Mouse (Mus musculus) intestine, embryonic 15.5 days (tissue): ENCODE data around the gene Pbld2. TPM values are rescaled to one million over a fixed set of nuclear protein-coding genes. Genes with fewer than 3 reads are reported as not detected.

ENCODE experiments used
- ATAC-seq: fragments of 200-750 bp; cut with Nextera tagmentation; 2 replicates; pipeline ENCODE4 v1.8.0; 2017; ENCODE audit warnings: moderate TSS enrichment, moderate library complexity
- H3K27ac ChIP-seq: fragments of 300-500 bp; sonication (generic); 2 replicates; pipeline ENCODE4 v1.5.1; 2015; ENCODE audit warnings: mild to moderate bottlenecking, inconsistent platforms
- H3K27me3 ChIP-seq: fragments of 300-500 bp; sonication (generic); replicated peaks from 2 replicates; pipeline ENCODE4 v1.6.1; 2015; ENCODE audit warnings: inconsistent platforms
- H3K36me3 ChIP-seq: fragments of 300-500 bp; sonication (generic); 2 replicates; pipeline ENCODE4 v1.6.1; 2015; ENCODE audit warnings: inconsistent platforms
- H3K4me1 ChIP-seq: fragments of 300-500 bp; sonication (generic); replicated peaks from 2 replicates; pipeline ENCODE4 v1.6.1; 2015; ENCODE audit warnings: inconsistent platforms
- H3K4me2 ChIP-seq: fragments of 300-500 bp; sonication (generic); replicated peaks from 2 replicates; pipeline ENCODE4 v1.6.1; 2015; ENCODE audit warnings: mild to moderate bottlenecking, inconsistent platforms
- H3K4me3 ChIP-seq: fragments of 300-500 bp; sonication (generic); replicated peaks from 2 replicates; pipeline ENCODE4 v1.5.1; 2015; ENCODE audit warnings: inconsistent platforms
- H3K9ac ChIP-seq: fragments of 300-500 bp; sonication (generic); 2 replicates; pipeline ENCODE4 v1.6.1; 2015; ENCODE audit warnings: inconsistent platforms
- H3K9me3 ChIP-seq: fragments of 300-500 bp; sonication (generic); 2 replicates; pipeline ENCODE4 v1.6.1; 2016; ENCODE audit warnings: inconsistent platforms
- WGBS: fragments of 180-500 bp; shearing (Covaris S2); methylation state at CpG from one replicate; pipeline ENCODE4 v1.1.7; 2015; 5-methylcytosine and 5-hydroxymethylcytosine counted together
- polyA plus RNA-seq: library from polyadenylated mRNA; unstranded; fragments of >200 nt; fragmentation: Nextera tagmentation; extraction: Ambion mirVana; gene quantifications from 2 replicates; pipeline ENCODE4 v1.2.1, GENCODE M21; 2015

The Pbld2 gene
- polyA plus RNA-seq, 1 experiment from 2014 or later, result 5.7 TPM

DNA sequence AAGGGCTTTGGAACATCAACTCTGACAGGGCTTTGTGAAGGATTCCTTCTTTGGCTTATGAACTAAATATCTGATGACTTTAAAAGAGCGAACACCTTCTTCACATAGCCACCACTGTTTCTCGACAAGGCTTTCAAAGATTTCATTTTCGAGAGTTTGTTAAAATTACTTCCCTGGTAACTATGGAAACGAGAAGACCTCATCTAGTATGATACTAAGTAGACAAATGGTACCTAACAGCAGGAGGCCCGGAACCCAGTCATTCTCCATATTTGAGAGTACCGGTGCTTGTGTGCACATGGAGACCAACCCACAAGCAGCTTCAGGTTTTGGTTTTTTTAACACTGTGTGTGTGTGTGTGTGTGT is 2.7 kb downstream of the Pbld2 start:
- Histone ChIP-seq H3K9me3 (no peaks in the 10 kb centered on the region), H3K4me2 (no peak overlapping the region), H3K4me1 (peaks cover 9% of the 10 kb centered on the region; the same call in 1 of the 2 replicates), H3K27ac (no peak overlapping the region), H3K4me3 (no peak overlapping the region), H3K9ac (no peak overlapping the region), H3K27me3 (no peaks in the 10 kb centered on the region), H3K36me3 (no peaks in the 10 kb centered on the region)
- 87% methylated on average over 6 of the region's 6 CpGs for WGBS
- ATAC-seq, result no peak

DNA sequence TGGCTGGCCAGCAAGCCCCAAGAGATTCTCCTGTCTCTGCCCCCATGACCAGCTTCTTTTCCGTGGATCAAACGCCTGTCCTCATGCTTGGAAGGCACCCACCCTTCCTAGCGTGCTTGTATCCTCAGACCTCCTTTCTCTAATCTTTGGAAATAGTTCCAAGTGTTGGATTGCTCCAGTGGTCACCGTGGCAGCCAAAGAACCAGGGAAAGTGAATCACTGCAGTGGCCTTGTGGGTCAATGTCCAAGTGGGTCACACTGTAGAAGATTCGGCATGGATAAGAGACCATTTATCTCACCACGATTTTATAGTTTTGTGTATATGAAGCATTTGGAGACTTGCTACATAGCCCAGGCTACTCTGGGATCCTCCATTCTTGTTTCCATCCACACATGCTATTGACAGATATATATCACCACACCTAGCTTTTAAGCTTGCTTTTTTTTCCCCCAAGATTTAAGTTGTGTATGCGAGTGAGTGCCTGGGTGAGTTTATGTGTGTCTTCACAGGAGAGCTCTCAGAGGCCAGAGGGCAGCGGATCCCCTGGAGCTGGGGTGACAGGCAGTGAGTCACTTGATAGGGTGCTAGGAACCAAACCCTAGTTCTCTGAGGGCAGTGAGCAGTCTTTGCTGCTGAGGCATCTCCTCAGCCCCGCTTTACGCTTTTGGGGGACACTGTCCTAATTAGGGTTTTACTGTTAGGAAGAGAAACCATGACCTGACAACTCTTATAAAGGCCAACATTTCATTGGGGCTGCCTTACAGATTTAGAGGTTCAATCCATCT is 3.5 kb downstream of the Pbld2 start:
- no peak overlapping the region for H3K27ac ChIP-seq
- ATAC-seq, result no peak
- WGBS, result 90% methylated on average over 10 of the region's 10 CpGs
- H3K36me3 ChIP-seq, result no peaks in the 10 kb centered on the region
- H3K4me1 ChIP-seq, result peaks cover 6% of the 10 kb centered on the region; the same call in 1 of the 2 replicates
- H3K27me3 ChIP-seq, result no peaks in the 10 kb centered on the region
- no peaks in the 10 kb centered on the region for H3K9me3 ChIP-seq
- H3K9ac ChIP-seq, result no peak overlapping the region
- H3K4me3 ChIP-seq, result no peak overlapping the region
- H3K4me2 ChIP-seq, result no peak overlapping the region

DNA sequence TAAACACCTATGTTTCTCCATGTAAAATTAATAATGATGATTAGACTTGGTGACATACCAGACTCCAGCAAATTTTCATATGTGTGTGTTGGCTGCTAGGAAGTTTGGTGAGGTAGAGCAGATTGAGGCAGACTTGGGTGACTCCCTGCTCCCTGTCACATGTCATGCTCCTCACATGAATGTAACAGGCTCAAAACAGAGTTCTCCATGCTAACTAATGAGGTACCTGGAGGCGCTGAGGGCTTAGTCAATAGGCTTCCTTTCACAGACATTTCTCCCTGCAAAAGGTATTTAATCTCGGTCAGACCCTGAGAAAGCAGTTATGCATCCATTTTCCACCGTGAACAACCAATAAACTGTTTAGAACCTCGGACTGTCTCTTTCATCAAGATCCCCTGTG is 4.3 kb downstream of the Pbld2 start:
- no peak overlapping the region for H3K4me3 ChIP-seq
- no peaks in the 10 kb centered on the region for H3K9me3 ChIP-seq
- no peaks in the 10 kb centered on the region for H3K27me3 ChIP-seq
- H3K36me3 ChIP-seq, result no peaks in the 10 kb centered on the region
- H3K9ac ChIP-seq, result no peak overlapping the region
- WGBS, result 85% methylated on average over 4 of the region's 4 CpGs
- peaks cover 6% of the 10 kb centered on the region; the same call in 1 of the 2 replicates for H3K4me1 ChIP-seq
- no peak overlapping the region for H3K27ac ChIP-seq
- H3K4me2 ChIP-seq, result no peak overlapping the region
- ATAC-seq, result no peak

DNA sequence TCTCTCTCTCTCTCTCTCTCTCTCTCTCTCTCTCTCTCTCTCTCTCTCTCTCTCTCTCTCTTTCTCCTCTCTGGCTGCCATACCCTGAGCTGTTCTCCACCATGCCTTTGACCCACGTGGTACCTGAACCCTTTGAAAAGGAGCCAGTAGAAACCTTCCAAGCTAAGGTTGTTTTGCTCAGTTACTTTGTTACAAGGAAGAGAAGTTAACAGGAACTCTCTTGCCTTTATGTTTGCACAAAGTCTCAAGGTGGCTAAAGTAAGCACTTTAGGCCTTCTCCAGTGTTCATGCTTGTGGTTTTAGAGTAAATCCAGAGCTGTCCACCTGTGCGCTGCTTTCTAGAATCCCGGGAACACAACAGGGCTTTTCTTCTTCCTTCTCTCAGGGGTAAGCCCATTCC is 8.2 kb downstream of the Pbld2 start:
- Histone ChIP-seq H3K9ac (no peak overlapping the region), H3K27me3 (no peaks in the 10 kb centered on the region), H3K9me3 (no peaks in the 10 kb centered on the region), H3K27ac (no peak overlapping the region), H3K4me2 (no peak overlapping the region), H3K4me1 (no peaks in the 10 kb centered on the region), H3K36me3 (no peaks in the 10 kb centered on the region), H3K4me3 (no peak overlapping the region)
- ATAC-seq, result no peak
- WGBS, result 84% methylated on average over 3 of the region's 3 CpGs

DNA sequence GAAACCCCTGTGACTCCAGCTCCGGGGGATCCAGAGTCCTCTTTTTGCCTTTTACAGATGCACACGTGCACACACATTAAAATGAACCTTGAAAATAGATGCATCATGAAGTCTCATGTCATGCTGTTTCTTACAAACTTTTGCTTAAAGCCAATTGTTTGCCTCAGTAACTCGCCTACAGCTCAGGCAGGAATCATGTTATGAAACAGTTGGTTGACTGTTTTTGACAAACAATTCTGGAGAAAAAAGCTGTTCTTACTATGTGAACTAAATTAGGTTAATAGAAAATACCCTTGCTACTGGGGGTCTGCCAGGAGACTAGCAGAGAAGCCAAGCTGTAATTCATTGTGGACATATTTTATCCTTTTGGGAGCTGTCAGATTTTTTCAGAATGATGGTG is 8.8 kb downstream of the Pbld2 start:
- no peak for ATAC-seq
- no peak overlapping the region for H3K27ac ChIP-seq
- no peak overlapping the region for H3K9ac ChIP-seq
- H3K9me3 ChIP-seq, result no peaks in the 10 kb centered on the region
- 73% methylated on average over 3 of the region's 3 CpGs for WGBS
- H3K4me1 ChIP-seq, result no peaks in the 10 kb centered on the region
- H3K4me3 ChIP-seq, result no peak overlapping the region
- H3K36me3 ChIP-seq, result no peaks in the 10 kb centered on the region
- no peaks in the 10 kb centered on the region for H3K27me3 ChIP-seq
- H3K4me2 ChIP-seq, result no peak overlapping the region

DNA sequence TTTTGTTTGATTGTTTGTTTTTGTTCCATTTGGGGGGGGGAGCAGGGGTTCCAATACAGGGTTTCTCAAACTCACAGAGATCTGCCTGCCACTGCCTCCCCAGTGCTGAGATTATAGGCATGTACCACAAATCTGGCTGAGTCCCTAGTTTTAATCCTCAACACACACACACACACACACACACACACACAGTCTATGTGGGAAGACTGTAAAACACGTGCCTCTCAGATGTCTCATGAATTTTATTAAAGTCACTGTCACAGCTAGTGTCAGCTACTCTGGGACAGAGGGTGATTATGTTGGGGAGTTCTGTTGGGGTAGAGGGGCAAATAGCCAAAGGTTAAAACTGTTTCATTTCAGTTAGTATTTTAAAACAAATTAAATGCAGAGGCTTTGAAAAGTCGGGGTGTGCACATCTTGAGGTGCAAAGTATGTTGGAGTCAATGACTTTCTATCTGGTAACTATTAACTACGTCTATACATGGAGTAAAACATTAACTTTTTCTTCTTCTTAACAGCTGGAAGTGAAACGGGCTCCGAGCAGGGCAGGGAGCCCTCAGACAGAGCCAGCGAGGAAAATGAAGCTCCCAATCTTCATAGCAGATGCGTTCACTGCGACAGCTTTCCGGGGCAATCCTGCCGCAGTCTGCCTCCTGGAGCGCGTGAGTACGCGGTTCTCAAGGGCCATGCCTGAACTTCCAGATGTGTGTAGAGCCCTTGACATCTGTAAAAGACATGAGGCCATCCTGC is 14.6 kb downstream of the Pbld2 start:
- Histone ChIP-seq H3K27me3 (no peaks in the 10 kb centered on the region), H3K9ac (no peak overlapping the region), H3K4me2 (peak overlapping the region; percentile 39), H3K4me3 (0 out of 2 replicates have a peak overlapping the region, but pooled peaks have one; percentile 10), H3K27ac (peak overlapping the region; percentile 55), H3K9me3 (no peaks in the 10 kb centered on the region), H3K4me1 (no peaks in the 10 kb centered on the region), H3K36me3 (no peaks in the 10 kb centered on the region)
- peak; percentile 92 for ATAC-seq
- 56% methylated on average over 14 of the region's 14 CpGs for WGBS

DNA sequence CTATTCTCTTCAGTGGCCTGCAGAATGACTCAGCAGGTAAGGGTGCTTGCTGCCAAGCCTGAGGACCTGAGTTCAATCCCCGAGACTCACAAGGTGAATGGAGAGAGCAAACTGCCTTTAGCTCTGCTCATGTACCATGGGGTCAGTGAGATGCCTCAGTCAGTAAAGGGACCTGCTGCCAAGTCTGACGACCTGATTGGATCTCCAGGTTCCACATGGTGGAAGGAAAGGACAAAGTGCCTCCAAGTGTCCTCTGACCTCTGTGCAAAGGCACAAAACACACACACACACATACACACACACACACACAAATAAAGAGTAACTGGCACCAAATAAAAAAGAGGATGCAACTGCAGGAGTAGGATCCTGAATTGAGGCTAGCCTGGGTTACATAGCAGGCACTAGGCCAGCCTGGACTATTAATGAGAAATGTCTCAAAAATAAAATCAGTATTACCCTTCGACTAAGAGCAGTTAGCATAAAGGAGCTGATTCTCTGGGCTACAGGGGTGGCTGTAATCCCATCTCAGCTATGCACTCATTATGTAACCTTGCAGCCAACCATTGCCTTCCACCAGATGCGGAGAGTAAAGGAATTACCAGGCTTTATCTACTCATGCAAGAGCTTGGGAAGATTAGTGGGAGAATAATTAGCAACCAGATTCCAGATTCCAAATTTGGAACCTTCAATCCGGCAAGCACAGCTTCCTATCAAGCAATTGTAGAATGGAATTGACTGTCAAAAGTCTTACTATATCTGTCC is 15.9 kb downstream of the Pbld2 start:
- H3K4me2 ChIP-seq, result no peak overlapping the region
- no peaks in the 10 kb centered on the region for H3K36me3 ChIP-seq
- no peak overlapping the region for H3K27ac ChIP-seq
- no peak overlapping the region for H3K4me3 ChIP-seq
- no peaks in the 10 kb centered on the region for H3K4me1 ChIP-seq
- ATAC-seq, result no peak
- H3K9ac ChIP-seq, result no peak overlapping the region
- 74% methylated on average over 5 of the region's 5 CpGs for WGBS
- no peaks in the 10 kb centered on the region for H3K27me3 ChIP-seq
- no peaks in the 10 kb centered on the region for H3K9me3 ChIP-seq

DNA sequence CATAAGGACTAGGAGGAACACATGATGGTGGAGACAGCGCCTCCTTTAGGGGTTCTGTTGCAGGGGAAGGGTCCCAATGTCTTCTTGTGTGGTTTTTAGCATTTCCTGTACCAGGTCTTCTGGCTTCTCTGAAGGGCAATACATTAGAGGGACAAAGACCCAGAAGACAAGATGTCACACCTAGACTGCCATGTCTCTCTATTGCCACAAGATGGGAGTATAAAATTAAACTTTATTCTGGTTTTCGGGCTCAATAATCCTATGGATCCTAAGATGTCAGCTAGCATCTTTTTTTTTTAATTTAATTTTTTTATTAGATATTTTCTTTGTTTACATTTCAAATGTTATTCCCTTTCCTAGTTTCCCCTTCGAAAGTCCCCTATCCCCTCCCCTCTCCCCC is 19.0 kb downstream of the Pbld2 start:
- Histone ChIP-seq H3K4me1 (no peaks in the 10 kb centered on the region), H3K27me3 (no peaks in the 10 kb centered on the region), H3K27ac (no peak overlapping the region), H3K36me3 (no peaks in the 10 kb centered on the region), H3K9me3 (no peaks in the 10 kb centered on the region), H3K9ac (no peak overlapping the region), H3K4me2 (no peak overlapping the region), H3K4me3 (no peak overlapping the region)
- no peak for ATAC-seq
- 62% methylated on average over 3 of the region's 3 CpGs for WGBS

DNA sequence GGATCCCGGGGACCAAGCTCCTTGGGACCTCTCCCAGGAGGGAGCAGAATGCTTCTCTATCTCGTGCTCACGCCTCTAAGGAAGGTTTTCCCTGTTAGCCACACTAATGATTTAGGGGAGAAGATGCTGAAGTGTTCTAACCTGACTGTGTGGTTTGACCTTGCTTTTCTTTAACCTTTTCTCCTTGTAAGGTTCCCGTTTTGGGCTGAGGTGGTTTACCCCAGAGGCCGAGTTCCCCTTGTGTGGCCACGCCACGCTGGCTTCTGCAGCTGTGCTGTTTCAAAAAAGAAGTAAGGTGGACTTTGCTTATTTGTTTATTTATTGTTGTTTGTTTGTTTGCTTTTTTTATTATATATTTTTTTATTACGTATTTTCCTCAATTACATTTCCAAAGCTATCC is 23.6 kb downstream of the Pbld2 start:
- 88% methylated on average over 8 of the region's 8 CpGs for WGBS
- Histone ChIP-seq H3K4me2 (no peak overlapping the region), H3K4me3 (no peak overlapping the region), H3K27me3 (no peaks in the 10 kb centered on the region), H3K36me3 (no peaks in the 10 kb centered on the region), H3K9ac (no peak overlapping the region), H3K9me3 (no peaks in the 10 kb centered on the region), H3K27ac (no peak overlapping the region), H3K4me1 (no peaks in the 10 kb centered on the region)
- no peak for ATAC-seq

DNA sequence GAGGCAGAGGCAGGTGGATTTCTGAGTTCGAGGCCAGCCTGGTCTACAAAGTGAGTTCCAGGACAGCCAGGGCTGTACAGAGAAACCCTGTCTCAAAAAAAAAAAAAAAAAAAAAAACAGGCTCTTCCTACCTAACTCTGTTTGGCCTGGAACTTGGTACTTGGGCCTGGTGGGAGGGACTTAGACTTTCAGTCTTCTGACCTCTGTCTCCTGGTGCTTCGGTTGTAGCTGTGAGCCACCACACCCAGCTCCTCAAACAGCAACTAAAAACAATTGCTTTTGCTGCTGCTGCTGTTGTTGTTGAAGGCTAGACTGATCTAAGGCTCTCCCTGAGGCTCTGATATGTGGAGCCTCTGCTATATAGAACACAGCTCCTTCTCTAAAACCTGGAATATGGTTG is 25.0 kb downstream of the Pbld2 start:
- 0 out of 2 replicates have a peak, but pooled peaks have one; percentile 34 for ATAC-seq

DNA sequence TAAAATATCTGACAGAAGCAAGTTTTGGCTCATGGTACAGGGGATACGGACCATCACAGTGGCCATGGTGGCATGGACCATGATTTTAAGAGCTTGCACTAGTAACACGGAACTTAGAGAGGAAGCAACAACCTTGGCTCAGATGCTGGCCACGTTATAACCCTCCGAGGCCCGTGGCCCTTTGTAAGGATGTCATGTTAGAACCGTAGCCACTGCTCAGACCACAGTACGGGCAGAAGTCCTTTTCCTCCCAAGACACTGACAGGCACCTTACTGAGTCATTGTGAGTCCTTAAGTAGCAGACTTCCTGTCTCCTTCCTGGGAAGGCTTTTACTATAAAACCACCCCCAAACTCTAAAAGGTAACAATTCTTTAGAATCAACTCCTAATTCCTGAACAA is 27.2 kb downstream of the Pbld2 start:
- Histone ChIP-seq H3K27me3 (no peaks in the 10 kb centered on the region), H3K4me3 (no peak overlapping the region), H3K27ac (no peak overlapping the region), H3K9me3 (no peaks in the 10 kb centered on the region), H3K9ac (no peak overlapping the region), H3K4me2 (no peak overlapping the region), H3K4me1 (no peaks in the 10 kb centered on the region), H3K36me3 (no peaks in the 10 kb centered on the region)
- no peak for ATAC-seq
- WGBS, result 79% methylated on average over 7 of the region's 7 CpGs

More for the DNA sequence above, 25.0 kb downstream of the Pbld2 start:
- Histone ChIP-seq H3K36me3 (no peaks in the 10 kb centered on the region), H3K4me1 (no peaks in the 10 kb centered on the region), H3K4me2 (no peak overlapping the region), H3K27me3 (no peaks in the 10 kb centered on the region), H3K9me3 (no peaks in the 10 kb centered on the region), H3K4me3 (no peak overlapping the region), H3K9ac (no peak overlapping the region), H3K27ac (no peak overlapping the region)
- WGBS, result 79% methylated on average over 2 of the region's 2 CpGs

DNA sequence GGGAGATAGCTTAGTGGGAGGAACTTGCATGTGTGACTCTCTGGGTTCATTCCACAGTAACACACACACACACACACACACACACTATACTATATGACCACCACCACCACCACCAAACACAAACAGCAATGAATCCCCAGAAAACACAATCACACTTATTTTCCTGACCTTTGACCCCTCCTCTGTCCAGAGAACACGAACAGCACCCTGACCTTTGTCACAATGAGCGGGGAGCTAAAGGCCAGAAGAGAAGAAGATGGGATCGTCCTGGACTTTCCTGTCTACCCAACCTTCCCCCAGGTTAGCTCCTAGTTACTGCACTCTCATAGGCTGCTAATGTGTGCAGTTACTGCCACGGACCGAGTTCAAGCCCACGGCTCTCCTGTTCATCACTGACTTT is 27.9 kb downstream of the Pbld2 start:
- Histone ChIP-seq H3K4me3 (no peak overlapping the region), H3K4me2 (no peak overlapping the region), H3K4me1 (no peaks in the 10 kb centered on the region), H3K9me3 (no peaks in the 10 kb centered on the region), H3K27ac (no peak overlapping the region), H3K9ac (no peak overlapping the region), H3K27me3 (no peaks in the 10 kb centered on the region), H3K36me3 (no peaks in the 10 kb centered on the region)
- ATAC-seq, result no peak
- 82% methylated on average over 6 of the region's 6 CpGs for WGBS
